Mouse (Mus musculus) CH12.LX (cell line): ENCODE measurements at regions not wholly inside any gene's neighbourhood (a gene's known extent, or its start where the extent isn't known, plus 50 kb on each side); places are given as distances from the start of the nearest gene placed in this dataset.

Source experiments
- DNase-seq: peaks from one replicate; pipeline ENCODE4 v3.0.0-alpha.2; 2013; ENCODE audit errors: extremely low read depth
- H3K27ac ChIP-seq: 2 replicates; pipeline ENCODE4 v1.5.1; 2012; ENCODE audit warnings: low read depth, mild to moderate bottlenecking, control low read depth, moderate library complexity; ENCODE audit not compliant: insufficient read depth
- H3K27me3 ChIP-seq: replicated peaks from 2 replicates; pipeline ENCODE3; 2012; ENCODE audit warnings: inconsistent platforms
- H3K36me3 ChIP-seq, 2 experiments: replicated peaks in 1 of 2; 2 replicates each; pipeline versions ENCODE3 to v1.6.1; 2012; ENCODE audit warnings: inconsistent platforms in 1 of 2, low read length in 1 of 2, mild to moderate bottlenecking in 1 of 2, mixed read lengths in 1 of 2, moderate library complexity in 1 of 2; ENCODE audit not compliant: control insufficient read depth in 1 of 2, insufficient read depth in 1 of 2
- H3K4me1 ChIP-seq, 2 experiments: 2 replicates each; pipeline ENCODE4 v1.6.1; 2012; ENCODE audit warnings: inconsistent platforms in 1 of 2, moderate library complexity in 1 of 2; ENCODE audit not compliant: insufficient read depth in 2 of 2, control insufficient read depth in 1 of 2
- H3K4me2 ChIP-seq: 2 replicates; pipeline ENCODE4 v1.6.1; 2012; ENCODE audit warnings: low read depth, mild to moderate bottlenecking, control low read depth; ENCODE audit not compliant: poor library complexity, insufficient read depth, severe bottlenecking
- H3K4me3 ChIP-seq, 3 experiments: fragments of 150-350 bp in 1 of 3; sonication (generic) in 1 of 3; replicated peaks in 1 of 3; 2 replicates each; pipeline versions ENCODE3 to v1.5.1; 2011 to 2012; ENCODE audit warnings: low read depth in 2 of 3, low read length in 2 of 3, mild to moderate bottlenecking in 2 of 3, moderate library complexity in 2 of 3, control low read depth in 1 of 3, improper control_type of control experiment in 1 of 3, inconsistent platforms in 1 of 3, mixed read lengths in 1 of 3; ENCODE audit not compliant: poor library complexity in 1 of 3
- H3K79me2 ChIP-seq: replicated peaks from 2 replicates; pipeline ENCODE4 v1.6.1; 2012; ENCODE audit warnings: mild to moderate bottlenecking, moderate library complexity; ENCODE audit not compliant: control insufficient read depth, poor library complexity, insufficient read depth, severe bottlenecking; ENCODE audit errors: extremely low read depth
- H3K9ac ChIP-seq: 2 replicates; pipeline ENCODE4 v1.6.1; 2012; ENCODE audit warnings: low read depth, mild to moderate bottlenecking, control low read depth, moderate library complexity; ENCODE audit not compliant: insufficient read depth
- H3K9me3 ChIP-seq: replicated peaks from 2 replicates; pipeline ENCODE3; 2012; ENCODE audit warnings: low read length, inconsistent platforms, mixed read lengths
- BHLHE40 ChIP-seq: IDR thresholded peaks from 2 replicates; pipeline ENCODE4 v1.6.1; 2011; ENCODE audit warnings: mild to moderate bottlenecking, low read depth, low read length, improper control_type of control experiment
- CTCF ChIP-seq, 2 experiments: IDR thresholded peaks in 1 of 2; conservative IDR thresholded peaks in 1 of 2; 2 replicates each; pipeline ENCODE4 v1.5.1; 2011 to 2012; ENCODE audit warnings: low read depth in 2 of 2, low read length in 2 of 2, improper control_type of control experiment in 1 of 2, inconsistent platforms in 1 of 2, mild to moderate bottlenecking in 1 of 2, moderate library complexity in 1 of 2
- E2F4 ChIP-seq: IDR thresholded peaks from 2 replicates; pipeline ENCODE4 v1.6.1; 2011; ENCODE audit warnings: low read depth, low read length, improper control_type of control experiment; ENCODE audit not compliant: insufficient replicate concordance
- ELF1 ChIP-seq: IDR thresholded peaks from 2 replicates; pipeline ENCODE4 v1.6.1; 2014; ENCODE audit warnings: low read depth, mild to moderate bottlenecking, inconsistent platforms, low read length, improper control_type of control experiment
- EP300 ChIP-seq: IDR thresholded peaks from 2 replicates; pipeline ENCODE4 v1.6.1; 2011; ENCODE audit warnings: low read length, improper control_type of control experiment
- GABPA ChIP-seq: IDR thresholded peaks from 2 replicates; pipeline ENCODE4 v1.6.1; 2012; ENCODE audit warnings: low read depth, low read length, improper control_type of control experiment, inconsistent platforms; ENCODE audit not compliant: insufficient replicate concordance
- IRF4 ChIP-seq: IDR thresholded peaks from 2 replicates; pipeline ENCODE4 v1.6.1; 2014; ENCODE audit warnings: low read depth, mild to moderate bottlenecking, inconsistent platforms, low read length, improper control_type of control experiment
- JUND ChIP-seq: conservative IDR thresholded peaks from 2 replicates; pipeline ENCODE4 v1.6.1; 2011; ENCODE audit warnings: low read depth, low read length, improper control_type of control experiment
- NELFE ChIP-seq: IDR thresholded peaks from 2 replicates; pipeline ENCODE4 v1.6.1; 2011; ENCODE audit warnings: low read depth, low read length, improper control_type of control experiment
- PAX5 ChIP-seq: IDR thresholded peaks from 2 replicates; pipeline ENCODE4 v1.6.1; 2012; ENCODE audit warnings: low read length, inconsistent platforms, mixed read lengths
- POLR2A ChIP-seq: IDR thresholded peaks from 2 replicates; pipeline ENCODE4 v1.6.1; 2011; ENCODE audit warnings: low read depth, mild to moderate bottlenecking, improper control_type of control experiment, low read length
- POLR2AphosphoS2 ChIP-seq: IDR thresholded peaks from 2 replicates; pipeline ENCODE4 v1.6.1; 2011; ENCODE audit warnings: low read depth, low read length, improper control_type of control experiment
- RAD21 ChIP-seq: IDR thresholded peaks from 2 replicates; pipeline ENCODE4 v1.6.1; 2011; ENCODE audit warnings: low read depth, mild to moderate bottlenecking, low read length, improper control_type of control experiment, moderate library complexity
- SIN3A ChIP-seq: IDR thresholded peaks from 2 replicates; pipeline ENCODE4 v1.6.1; 2012; ENCODE audit warnings: low read length, improper control_type of control experiment, inconsistent platforms
- TBP ChIP-seq: conservative IDR thresholded peaks from 2 replicates; pipeline ENCODE4 v1.6.1; 2011; ENCODE audit warnings: low read depth, low read length, improper control_type of control experiment
- UBTF ChIP-seq: IDR thresholded peaks from 2 replicates; pipeline ENCODE4 v1.6.1; 2012; ENCODE audit warnings: low read depth, mild to moderate bottlenecking, inconsistent platforms, low read length, improper control_type of control experiment, moderate library complexity
- ZKSCAN1 ChIP-seq: IDR thresholded peaks from 2 replicates; pipeline ENCODE4 v1.6.1; 2012; ENCODE audit warnings: low read depth, inconsistent platforms, low read length, improper control_type of control experiment, borderline replicate concordance
- ZMIZ1 ChIP-seq: IDR thresholded peaks from 2 replicates; pipeline ENCODE4 v1.6.1; 2012; ENCODE audit warnings: low read depth, mild to moderate bottlenecking, inconsistent platforms, low read length, improper control_type of control experiment
- dilution Hi-C: fragments of 300-500 bp; cut with MboI; formaldehyde crosslinking; loops from 2 replicates; pipeline ENCODE4 v1.14.3; 2020; ENCODE audit warnings: low sequenced_read_pairs; ENCODE audit not compliant: extremely low pct_unique_long_range_greater_than_20kb, extremely low pct_ligation_motif_present
- in situ Hi-C: fragments of 300-500 bp; cut with MboI; formaldehyde crosslinking; loops from 3 replicates; pipeline ENCODE4 v1.14.3; 2019; ENCODE audit warnings: low sequenced_read_pairs, low pct_ligation_motif_present, low pct_unique_long_range_greater_than_20kb, mixed read lengths

- Histone ChIP-seq H3K9me3 (peaks cover 24% of the 10 kb centered on the region), H3K4me3 (no peak overlapping the region), H3K27me3 (no peaks in the 10 kb centered on the region), H3K9ac (no peak overlapping the region), H3K79me2 (no peaks in the 10 kb centered on the region), H3K27ac (no peak overlapping the region), H3K4me1 (no peaks in the 10 kb centered on the region), H3K36me3 (no peaks in the 10 kb centered on the region), H3K4me2 (no peak overlapping the region)
- TF ChIP-seq ELF1 (no peak), POLR2AphosphoS2 (no peak), CTCF (conservative IDR thresholded peaks at IDR 0.05 in 1 of 2, IDR thresholded peaks at IDR 0.05 in 1 of 2; ENCODE audit: low read depth in 2 of 2, low read length in 2 of 2) (no peak), POLR2A (no peak), UBTF (no peak), JUND (no peak), E2F4 (no peak)
- DNase-seq: no peak
- in situ Hi-C loops: no loop called here
- dilution Hi-C loops: no loop called here
These were observed 898.7 kb upstream of the Lcorl start for GRCm38 (mm10) chr5:46756094-46756493.

DNA sequence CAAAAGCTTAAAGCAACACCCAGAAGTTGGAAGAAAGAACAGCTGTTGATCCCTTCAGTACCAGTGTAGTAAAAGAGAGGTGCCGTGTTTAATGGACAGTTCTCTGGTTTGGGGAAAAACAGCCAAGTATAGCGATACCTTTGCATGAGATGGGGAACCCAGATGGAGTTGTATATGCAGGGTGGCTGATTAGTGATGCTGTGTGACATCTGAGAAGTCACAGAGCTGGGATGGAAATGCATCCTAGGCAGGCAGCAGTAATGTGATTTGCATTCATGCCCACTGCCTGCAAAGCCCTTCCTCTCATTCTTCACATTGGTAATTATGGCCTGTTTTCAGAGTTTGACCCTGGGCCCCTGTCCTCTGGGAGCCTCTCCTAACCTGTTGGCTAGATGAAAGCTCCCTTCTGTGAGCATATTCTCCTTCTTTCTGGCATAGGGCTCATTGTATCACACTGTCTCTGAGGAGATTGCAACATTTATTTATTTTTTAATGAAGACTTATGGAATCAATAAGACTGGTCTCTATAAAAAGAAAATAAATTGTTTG is 882.7 kb upstream of the Lcorl start:
- TF ChIP-seq GABPA (no peak), SIN3A (no peak), TBP (no peak), POLR2A (no peak), UBTF (no peak), NELFE (no peak), EP300 (no peak), RAD21 (no peak), PAX5 (no peak), BHLHE40 (no peak), POLR2AphosphoS2 (no peak), E2F4 (no peak), ZKSCAN1 (no peak), IRF4 (no peak), ZMIZ1 (no peak), JUND (no peak)
- H3K4me3 ChIP-seq: no peak overlapping the region
- no peaks in the 10 kb centered on the region for H3K79me2 ChIP-seq
- no peak overlapping the region for H3K4me2 ChIP-seq
- no peak overlapping the region for H3K9ac ChIP-seq
- H3K4me1 ChIP-seq: no peaks in the 10 kb centered on the region
- H3K27ac ChIP-seq: no peak overlapping the region
- in situ Hi-C loops: no loop called here
- peaks cover 31% of the 10 kb centered on the region for H3K9me3 ChIP-seq
- no peaks in the 10 kb centered on the region for H3K36me3 ChIP-seq
- dilution Hi-C loops: no loop called here
- no peaks in the 10 kb centered on the region for H3K27me3 ChIP-seq
- no peak for DNase-seq
